Mouse (Mus musculus): Measurements from ENCODE around the gene Jam3.

The Jam3 gene

GRCm38 (mm10) chr9:27154763-27155530 lies at the start of gene Jam3:
Gene Jam3, minus strand, starts transcription at chr9:27155421.
- no peak for DNase-seq (ENCODE audit: extremely low read depth, low read depth)

GRCm38 (mm10) chr9:27204201-27204600 lies 49.0 kb upstream of the Jam3 start:
- DNase-seq (ENCODE audit: extremely low read depth, low read depth), result no peak

- no peak for DNase-seq (ENCODE audit: extremely low read depth, low read depth)
Observed at GRCm38 (mm10) chr9:27203134-27203533, 47.9 kb upstream of the Jam3 start.

GRCm38 (mm10) chr9:27201472-27202219 lies 46.4 kb upstream of the Jam3 start:
- no peak for DNase-seq (ENCODE audit: extremely low read depth, low read depth)

GRCm38 (mm10) chr9:27193592-27194080 lies 38.4 kb upstream of the Jam3 start:
- no peak for DNase-seq (ENCODE audit: extremely low read depth, low read depth)

- no peak for DNase-seq (ENCODE audit: extremely low read depth, low read depth)
Observed at GRCm38 (mm10) chr9:27192761-27193591, 37.8 kb upstream of the Jam3 start.

GRCm38 (mm10) chr9:27192001-27192760 lies 37.0 kb upstream of the Jam3 start:
- no peak for DNase-seq (ENCODE audit: extremely low read depth, low read depth)

- no peak for DNase-seq (ENCODE audit: extremely low read depth, low read depth)
Observed at GRCm38 (mm10) chr9:27191501-27191981, 36.3 kb upstream of the Jam3 start.

- DNase-seq (ENCODE audit: extremely low read depth, low read depth), result no peak
Observed at GRCm38 (mm10) chr9:27190461-27190860, 35.2 kb upstream of the Jam3 start.

GRCm38 (mm10) chr9:27189306-27189705 lies 34.1 kb upstream of the Jam3 start:
- no peak for DNase-seq (ENCODE audit: extremely low read depth, low read depth)

- DNase-seq (ENCODE audit: extremely low read depth, low read depth), result no peak
Observed at GRCm38 (mm10) chr9:27188677-27189241, 33.5 kb upstream of the Jam3 start.

GRCm38 (mm10) chr9:27185820-27186219 lies 30.6 kb upstream of the Jam3 start:
- DNase-seq (ENCODE audit: extremely low read depth, low read depth), result no peak

GRCm38 (mm10) chr9:27182087-27182486 lies 26.9 kb upstream of the Jam3 start:
- no peak for DNase-seq (ENCODE audit: extremely low read depth, low read depth)

GRCm38 (mm10) chr9:27180492-27180891 lies 25.3 kb upstream of the Jam3 start:
- DNase-seq (ENCODE audit: extremely low read depth, low read depth), result no peak

GRCm38 (mm10) chr9:27178935-27179334 lies 23.7 kb upstream of the Jam3 start:
- no peak for DNase-seq (ENCODE audit: extremely low read depth, low read depth)

GRCm38 (mm10) chr9:27176154-27176553 lies 20.9 kb upstream of the Jam3 start:
- DNase-seq (ENCODE audit: extremely low read depth, low read depth), result peak; percentile 2

- DNase-seq (ENCODE audit: extremely low read depth, low read depth), result no peak
Observed at GRCm38 (mm10) chr9:27175682-27176081, 20.5 kb upstream of the Jam3 start.

- DNase-seq (ENCODE audit: extremely low read depth, low read depth), result no peak
Observed at GRCm38 (mm10) chr9:27175241-27175640, 20.0 kb upstream of the Jam3 start.

GRCm38 (mm10) chr9:27174079-27174478 lies 18.9 kb upstream of the Jam3 start:
- no peak for DNase-seq (ENCODE audit: extremely low read depth, low read depth)

- no peak for DNase-seq (ENCODE audit: extremely low read depth, low read depth)
Observed at GRCm38 (mm10) chr9:27173646-27174045, 18.4 kb upstream of the Jam3 start.
